Mouse (Mus musculus) G1E (cell line): ENCODE results near the gene Vars2.

ENCODE experiments used
- CTCF ChIP-seq: IDR thresholded peaks from 2 replicates; pipeline ENCODE4 v1.5.1; 2012; ENCODE audit warnings: low read depth, low read length, inconsistent platforms, mixed read lengths
- GATA1 ChIP-seq: IDR thresholded peaks from 2 replicates; pipeline ENCODE4 v1.6.1; 2012; ENCODE audit warnings: borderline replicate concordance, low read length, inconsistent platforms, mixed read lengths
- TAL1 ChIP-seq: conservative IDR thresholded peaks from 2 replicates; pipeline ENCODE4 v1.6.1; 2012; ENCODE audit warnings: low read depth, low read length, inconsistent platforms, mixed read lengths

GRCm38 (mm10) chr17:35705836-35706235, 38.4 kb upstream of the Vars2 start:
- TF ChIP-seq CTCF: peak; percentile 16; the same call in 1 of the 2 replicates
- TF ChIP-seq GATA1: no peak
- TF ChIP-seq TAL1: no peak
